Mouse (Mus musculus) cortical plate, adult 2 months (tissue): ENCODE data around the gene Pakap. TPM values are rescaled to one million over a fixed set of nuclear protein-coding genes. Genes with fewer than 3 reads are reported as not detected.
A peak's percentile ranks its signal among the peaks of the same experiment; 100 is the strongest.

Experiments
- H3K27ac ChIP-seq: fragments of 200-500 bp; 2 replicates; pipeline ENCODE4 v1.5.1; 2012; ENCODE audit warnings: low read length, control low read depth, inconsistent platforms; ENCODE audit not compliant: insufficient read depth
- H3K4me1 ChIP-seq: fragments of 200-500 bp; 2 replicates; pipeline ENCODE4 v1.6.1; 2011; ENCODE audit warnings: low read length; ENCODE audit not compliant: control insufficient read depth, insufficient read depth
- H3K4me3 ChIP-seq: fragments of 200-500 bp; 2 replicates; pipeline ENCODE4 v1.5.1; 2011; ENCODE audit warnings: mild to moderate bottlenecking, low read length, control low read depth; ENCODE audit not compliant: insufficient read depth
- CTCF ChIP-seq: fragments of 200-500 bp; IDR thresholded peaks from 2 replicates; pipeline ENCODE4 v1.5.1; 2011; ENCODE audit warnings: mild to moderate bottlenecking, control low read depth, low read length; ENCODE audit not compliant: insufficient read depth; ENCODE audit errors: extremely low read depth
- POLR2A ChIP-seq: fragments of 200-500 bp; IDR thresholded peaks from 2 replicates; pipeline ENCODE4 v1.6.1; 2011; ENCODE audit warnings: mild to moderate bottlenecking, low read length, control low read depth; ENCODE audit not compliant: insufficient read depth; ENCODE audit errors: extremely low read depth
- polyA plus RNA-seq: library from polyadenylated mRNA; depleted of rRNA; stranded (reverse); fragments of >200 nt; gene quantifications from 2 replicates; pipeline ENCODE4 v1.2.3, GENCODE M21; 2012

The Pakap gene
- polyA plus RNA-seq, 1 experiment = 7.5 TPM

DNA sequence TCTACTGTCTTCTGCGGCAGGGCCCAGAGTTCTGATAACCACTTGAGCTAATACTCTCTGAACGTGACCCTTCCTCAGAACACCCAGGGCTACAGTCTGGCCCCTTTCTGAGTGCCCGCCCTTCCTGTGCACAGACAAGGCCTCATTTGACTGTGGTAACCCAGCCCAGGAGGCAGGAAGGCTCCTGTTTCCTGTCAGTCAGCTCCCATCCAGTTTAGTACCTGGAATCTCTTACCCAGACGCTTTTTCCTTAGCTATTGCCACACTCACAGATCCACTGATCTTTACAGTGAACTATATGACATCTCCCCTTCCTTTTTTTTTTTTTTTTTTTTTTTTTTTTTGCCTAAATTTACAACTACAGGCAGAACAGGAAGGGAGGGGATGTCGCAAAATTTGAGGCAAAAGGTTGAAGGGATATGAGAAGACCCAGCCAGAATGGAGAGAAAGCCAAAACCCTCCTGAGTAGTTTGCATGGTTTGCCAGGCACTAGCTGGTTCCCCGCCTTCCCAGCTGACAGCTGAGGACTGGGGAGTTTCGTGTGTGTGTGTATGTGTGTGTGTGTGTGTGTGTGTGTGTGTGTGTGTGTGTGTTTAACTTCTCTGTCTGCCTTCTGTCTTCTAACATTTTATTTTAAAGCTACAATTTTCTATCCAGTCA, 245.1 kb downstream of the Pakap start:
- Histone ChIP-seq H3K4me1 (no peaks in the 10 kb centered on the region), H3K27ac (no peak overlapping the region), H3K4me3 (no peak overlapping the region)
- TF ChIP-seq POLR2A (no peak), CTCF (no peak)

DNA sequence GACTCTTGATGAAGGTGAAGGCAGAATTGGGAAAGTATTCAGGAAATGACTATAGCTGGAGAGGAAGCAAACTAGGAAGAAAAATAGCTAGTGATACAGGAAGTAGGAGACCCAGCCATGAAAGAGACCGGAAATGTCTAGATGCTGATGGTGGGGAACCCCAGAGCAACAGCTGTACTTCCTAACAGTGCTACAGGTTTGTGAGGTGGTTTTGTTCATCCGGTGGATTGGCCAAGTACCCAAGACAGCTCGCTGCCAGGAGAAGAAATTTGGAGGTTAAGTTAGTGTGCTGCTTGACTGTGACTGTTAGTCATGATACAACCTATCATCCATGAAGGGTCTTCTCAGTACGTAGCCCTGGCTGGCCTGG, 245.6 kb downstream of the Pakap start:
- H3K27ac ChIP-seq = no peak overlapping the region
- TF ChIP-seq CTCF (no peak), POLR2A (no peak)
- no peak overlapping the region for H3K4me3 ChIP-seq
- H3K4me1 ChIP-seq = no peaks in the 10 kb centered on the region

- H3K4me1 ChIP-seq = no peaks in the 10 kb centered on the region
- H3K4me3 ChIP-seq = no peak overlapping the region
- TF ChIP-seq POLR2A = no peak
- no peak for TF ChIP-seq CTCF
- no peak overlapping the region for H3K27ac ChIP-seq
Observed at GRCm38 (mm10) chr4:57815355-57815754, 247.4 kb downstream of the Pakap start.

DNA sequence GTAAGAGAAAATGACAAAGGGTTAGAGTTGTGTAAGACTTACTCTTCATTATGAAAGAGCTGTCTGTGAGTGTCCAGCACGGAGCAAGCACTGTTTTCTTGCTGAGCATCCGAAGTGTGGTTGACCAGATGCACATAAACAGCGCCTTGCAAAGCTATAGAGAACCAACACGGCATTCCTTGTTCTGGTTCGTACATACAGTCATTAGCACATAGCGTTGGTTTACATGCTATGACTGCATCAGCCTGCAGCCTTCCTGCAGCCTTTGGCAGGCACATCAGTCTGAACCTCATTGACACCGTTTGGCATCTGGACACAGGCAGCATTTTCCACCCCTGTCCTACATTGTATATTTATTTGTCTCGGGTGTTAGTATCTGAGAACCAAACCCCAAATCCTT, 248.2 kb downstream of the Pakap start:
- H3K4me3 ChIP-seq = no peak overlapping the region
- no peak for TF ChIP-seq CTCF
- no peak for TF ChIP-seq POLR2A
- H3K27ac ChIP-seq = no peak overlapping the region
- H3K4me1 ChIP-seq = no peaks in the 10 kb centered on the region

DNA sequence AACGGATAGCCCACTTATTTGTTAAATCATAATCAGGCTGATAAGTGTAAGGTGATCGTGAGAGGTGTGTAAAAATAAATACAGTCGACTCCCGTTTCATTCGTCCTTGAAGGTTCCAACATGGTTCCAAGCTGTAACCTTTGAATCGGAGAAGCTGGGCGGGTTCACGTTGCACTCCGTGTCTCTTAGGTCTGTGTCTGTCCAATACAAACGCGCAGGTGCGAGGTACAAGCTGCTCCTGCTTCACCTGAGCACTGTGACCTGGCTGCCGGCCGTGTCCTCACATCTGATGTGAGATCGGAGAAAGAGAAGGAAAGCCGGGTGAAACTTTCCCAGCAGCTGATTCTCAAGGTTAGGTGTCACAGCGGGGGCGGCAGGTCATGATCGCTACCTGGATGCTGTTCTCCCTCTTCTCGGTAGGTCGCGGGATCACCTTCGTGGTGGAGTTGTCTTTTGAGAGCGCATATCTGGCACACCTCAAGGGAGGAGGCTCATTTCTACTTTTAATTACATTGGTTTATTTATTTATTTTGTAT, 252.9 kb downstream of the Pakap start:
- TF ChIP-seq POLR2A = no peak
- no peak for TF ChIP-seq CTCF
- Histone ChIP-seq H3K4me1 (peaks cover 5% of the 10 kb centered on the region), H3K4me3 (no peak overlapping the region), H3K27ac (no peak overlapping the region)

DNA sequence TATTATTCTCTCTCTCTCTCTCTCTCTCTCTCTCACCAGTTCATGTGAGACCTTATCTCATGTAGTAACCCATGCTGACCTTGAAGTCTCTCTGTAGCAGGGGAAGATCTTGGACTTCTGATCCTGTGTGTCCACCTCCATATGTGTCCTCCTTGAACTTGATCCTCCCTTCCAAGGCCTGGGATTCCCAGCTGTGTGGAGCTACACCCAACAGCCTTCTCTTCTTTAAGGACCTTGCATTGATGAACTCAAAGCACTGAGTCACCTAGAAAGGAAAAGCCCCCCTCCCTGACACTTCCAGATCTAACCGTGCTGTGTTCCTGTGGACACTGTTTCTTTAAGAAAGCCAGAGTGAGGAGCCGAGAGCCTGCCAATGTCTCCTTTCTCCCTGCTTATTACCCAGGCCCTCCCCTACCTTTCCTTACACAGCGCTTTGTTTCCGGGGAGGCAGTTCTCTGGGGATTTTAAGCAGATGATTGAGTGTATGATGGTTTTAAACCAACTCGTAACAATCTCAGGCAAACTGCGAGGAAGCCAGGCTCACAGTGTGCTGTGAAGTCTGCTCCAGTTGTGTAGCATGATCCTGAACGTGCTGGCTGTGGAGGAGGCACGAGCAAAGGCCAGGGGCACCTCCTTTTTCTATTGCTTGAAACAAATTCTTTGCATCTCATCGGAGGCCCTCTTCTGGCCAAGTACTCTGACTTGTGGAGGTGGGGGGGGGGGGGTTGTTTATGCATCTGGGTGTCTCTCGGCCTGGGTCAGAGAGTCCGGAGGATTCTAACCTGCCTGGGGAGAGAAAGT, 253.8 kb downstream of the Pakap start:
- Histone ChIP-seq H3K27ac (no peak overlapping the region), H3K4me3 (peak overlapping the region; percentile 8; the same call in 1 of the 2 replicates), H3K4me1 (peaks cover 5% of the 10 kb centered on the region)
- TF ChIP-seq POLR2A = no peak
- TF ChIP-seq CTCF = no peak

DNA sequence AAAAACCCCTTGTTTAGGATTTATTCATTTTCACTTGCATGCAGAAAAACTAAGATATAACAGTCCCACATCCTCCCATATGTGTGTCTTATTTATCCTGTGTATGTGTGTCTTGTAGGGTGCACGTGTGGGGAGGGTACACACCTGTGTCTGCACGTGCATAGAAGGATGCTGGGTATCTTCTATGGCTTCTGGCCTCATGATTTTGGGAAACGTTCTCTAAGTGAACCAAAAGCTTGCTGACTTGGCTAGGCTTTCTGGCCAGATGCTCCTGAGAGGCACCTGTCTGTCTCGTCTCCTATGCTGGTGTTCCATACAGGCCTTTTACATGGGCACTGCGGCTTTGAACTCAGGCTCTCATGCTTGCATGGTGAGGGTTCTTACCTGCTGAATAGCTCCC, 254.7 kb downstream of the Pakap start:
- Histone ChIP-seq H3K27ac (no peak overlapping the region), H3K4me3 (no peak overlapping the region), H3K4me1 (peaks cover 5% of the 10 kb centered on the region)
- TF ChIP-seq CTCF (no peak), POLR2A (no peak)

GRCm38 (mm10) chr4:57824626-57825240, 256.8 kb downstream of the Pakap start:
- Histone ChIP-seq H3K4me3 (no peak overlapping the region), H3K27ac (no peak overlapping the region), H3K4me1 (peaks cover 5% of the 10 kb centered on the region)
- no peak for TF ChIP-seq POLR2A
- no peak for TF ChIP-seq CTCF

DNA sequence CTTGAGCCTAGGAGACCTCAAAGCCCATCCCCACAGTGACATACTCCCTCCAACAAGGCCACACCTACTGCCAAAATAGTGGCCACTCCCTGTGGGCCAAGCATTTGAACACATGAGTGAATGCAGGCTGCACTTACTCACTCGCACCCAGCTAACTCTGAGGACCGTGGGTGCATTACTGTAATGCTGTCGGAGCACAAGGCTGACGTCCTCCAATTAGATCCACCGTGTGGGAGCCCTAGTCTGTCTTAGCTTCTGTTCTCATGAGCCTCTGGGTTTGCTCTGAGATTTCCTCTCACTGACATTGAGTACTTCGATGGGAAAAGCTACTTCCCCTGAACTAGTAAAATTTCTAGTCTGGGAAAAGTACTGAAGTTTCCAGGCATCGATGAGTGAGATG, 258.3 kb downstream of the Pakap start:
- TF ChIP-seq POLR2A (no peak), CTCF (no peak)
- Histone ChIP-seq H3K4me1 (peaks cover 5% of the 10 kb centered on the region), H3K4me3 (no peak overlapping the region), H3K27ac (no peak overlapping the region)
